Mouse (Mus musculus): ENCODE results near the gene Uhrf1. TPM values are rescaled to one million over a fixed set of nuclear protein-coding genes. Genes with fewer than 3 reads are reported as not detected.
A peak's percentile ranks its signal among the peaks of the same experiment; 100 is the strongest.

Uhrf1 gene
- 220 and 249 TPM in 2 replicates for total RNA-seq (2012; rRNA removed)
- 144 and 161 TPM in 2 replicates for total RNA-seq (2014; rRNA removed)
- polyA plus RNA-seq (2012; ENCODE audit: insufficient read length, low read depth): 184 and 249 TPM in 2 replicates

- peaks cover 42% of the 10 kb centered on the region for H3K79me2 ChIP-seq (replicated peaks; ENCODE audit: control insufficient read depth, extremely low read depth, insufficient read depth, poor library complexity, severe bottlenecking)
- H3K9ac ChIP-seq (ENCODE audit: insufficient read depth, low read depth): peak within 1 kb of the TSS; percentile 85
- in situ Hi-C loops (cut with MboI; ENCODE audit: low pct_ligation_motif_present, low pct_unique_long_range_greater_than_20kb, low sequenced_read_pairs): no loop called here
- H3K27ac ChIP-seq (ENCODE audit: insufficient read depth, low read depth): peak within 1 kb of the TSS; percentile 87
- peak; percentile 75 for TF ChIP-seq POLR2A (IDR thresholded peaks at IDR 0.05; ENCODE audit: low read depth, low read length)
- peak; percentile 97 for TF ChIP-seq SIN3A (IDR thresholded peaks at IDR 0.05; ENCODE audit: low read length)
- TF ChIP-seq ZC3H11A (IDR thresholded peaks at IDR 0.05; ENCODE audit: low read depth, low read length): no peak
- TF ChIP-seq PAX5 (IDR thresholded peaks at IDR 0.05; ENCODE audit: low read length): no peak
- TF ChIP-seq JUND (conservative IDR thresholded peaks at IDR 0.05; ENCODE audit: low read depth, low read length): no peak
- TF ChIP-seq IRF4 (IDR thresholded peaks at IDR 0.05; ENCODE audit: low read depth, low read length): no peak; the same call in 1 of the 2 replicates
- no peak for TF ChIP-seq CTCF (conservative IDR thresholded peaks at IDR 0.05 in 1 of 2, IDR thresholded peaks at IDR 0.05 in 1 of 2; ENCODE audit: low read depth in 2 of 2, low read length in 2 of 2)
- peak; percentile 57; the same call in 1 of the 2 replicates for TF ChIP-seq BHLHE40 (IDR thresholded peaks at IDR 0.05; ENCODE audit: low read depth, low read length)
- no peak for TF ChIP-seq UBTF (IDR thresholded peaks at IDR 0.05; ENCODE audit: low read depth, low read length)
- peak; percentile 25; the same call in 1 of the 2 replicates for TF ChIP-seq NELFE (IDR thresholded peaks at IDR 0.05; ENCODE audit: low read depth, low read length)
- TF ChIP-seq EP300 (IDR thresholded peaks at IDR 0.05; ENCODE audit: low read length): no peak
- no peak for TF ChIP-seq RAD21 (IDR thresholded peaks at IDR 0.05; ENCODE audit: low read depth, low read length)
- TF ChIP-seq TBP (conservative IDR thresholded peaks at IDR 0.05; ENCODE audit: low read depth, low read length): peak; percentile 83
- TF ChIP-seq MEF2A (IDR thresholded peaks at IDR 0.05; ENCODE audit: borderline replicate concordance, low read depth, low read length): no peak
- no peak for TF ChIP-seq ELF1 (IDR thresholded peaks at IDR 0.05; ENCODE audit: low read depth, low read length)
- peak; percentile 78 for TF ChIP-seq TCF12 (IDR thresholded peaks at IDR 0.05; ENCODE audit: low read depth, low read length)
- TF ChIP-seq HCFC1 (IDR thresholded peaks at IDR 0.05; ENCODE audit: low read depth, low read length): peak; percentile 26; the same call in 1 of the 2 replicates
- no peak for TF ChIP-seq ZMIZ1 (IDR thresholded peaks at IDR 0.05; ENCODE audit: low read depth, low read length)
- no peak for TF ChIP-seq NRF1 (IDR thresholded peaks at IDR 0.05; ENCODE audit: low read depth, low read length)
- no peak for TF ChIP-seq CHD2 (IDR thresholded peaks at IDR 0.05; ENCODE audit: low read length)
- no peak for TF ChIP-seq USF1 (IDR thresholded peaks at IDR 0.05; ENCODE audit: low read depth, low read length)
- no peak for TF ChIP-seq USF2 (conservative IDR thresholded peaks at IDR 0.05; ENCODE audit: low read depth, low read length)
- TF ChIP-seq MAX (IDR thresholded peaks at IDR 0.05; ENCODE audit: low read length): peak; percentile 82
- TF ChIP-seq MXI1 (IDR thresholded peaks at IDR 0.05; ENCODE audit: low read depth, low read length): no peak
- TF ChIP-seq ETS1 (conservative IDR thresholded peaks at IDR 0.05; ENCODE audit: low read depth, low read length): no peak
- 0 out of 2 replicates have a peak, but pooled peaks have one; percentile 17 for TF ChIP-seq KAT2A (IDR thresholded peaks at IDR 0.05; ENCODE audit: insufficient replicate concordance, low read length)
- no peak for TF ChIP-seq RCOR1 (conservative IDR thresholded peaks at IDR 0.05; ENCODE audit: low read depth, low read length)
- no peak for TF ChIP-seq SMC3 (IDR thresholded peaks at IDR 0.05; ENCODE audit: low read depth, low read length)
- TF ChIP-seq JUN (IDR thresholded peaks at IDR 0.05; ENCODE audit: insufficient read depth, low read depth, low read length): no peak
- 0 out of 2 replicates have a peak, but pooled peaks have one; percentile 16 for TF ChIP-seq ZNF384 (IDR thresholded peaks at IDR 0.05; ENCODE audit: low read depth, low read length)
- TF ChIP-seq MAZ (IDR thresholded peaks at IDR 0.05; ENCODE audit: low read depth, low read length): 0 out of 2 replicates have a peak, but pooled peaks have one; percentile 25
- no peak for TF ChIP-seq GABPA (IDR thresholded peaks at IDR 0.05; ENCODE audit: insufficient replicate concordance, low read depth, low read length)
- TF ChIP-seq E2F4 (IDR thresholded peaks at IDR 0.05; ENCODE audit: insufficient replicate concordance, low read depth, low read length): peak; percentile 98
- TF ChIP-seq MYC (IDR thresholded peaks at IDR 0.05; ENCODE audit: low read depth, low read length): no peak
- TF ChIP-seq CHD1 (IDR thresholded peaks at IDR 0.05; ENCODE audit: low read depth, low read length): no peak
- TF ChIP-seq MAFK (IDR thresholded peaks at IDR 0.05; ENCODE audit: insufficient replicate concordance, low read length): no peak
- no peak for TF ChIP-seq ZKSCAN1 (IDR thresholded peaks at IDR 0.05; ENCODE audit: borderline replicate concordance, low read depth, low read length)
- TF ChIP-seq POLR2AphosphoS2 (IDR thresholded peaks at IDR 0.05; ENCODE audit: low read depth, low read length): no peak
- dilution Hi-C loops (cut with MboI; ENCODE audit: extremely low pct_ligation_motif_present, extremely low pct_unique_long_range_greater_than_20kb, low sequenced_read_pairs): no loop called here
- peaks cover 20 to 54% of the 10 kb centered on the region in 2 experiments for H3K4me1 ChIP-seq (ENCODE audit: control insufficient read depth in 1 of 2, insufficient read depth in 2 of 2)
- H3K4me3 ChIP-seq (replicated peaks in 1 of 3; ENCODE audit: low read depth in 2 of 3, low read length in 2 of 3, poor library complexity in 1 of 3): peak within 1 kb of the TSS; percentile 81 to 84 (median 81)
- H3K9me3 ChIP-seq (replicated peaks; ENCODE audit: low read length): no peaks in the 10 kb centered on the region
- H3K4me2 ChIP-seq (ENCODE audit: insufficient read depth, low read depth, poor library complexity, severe bottlenecking): peak within 1 kb of the TSS; percentile 77
- DNase-seq (ENCODE audit: extremely low read depth): peak; percentile 97
- peaks cover 26 to 36% of the 10 kb centered on the region in 2 experiments for H3K36me3 ChIP-seq (replicated peaks in 1 of 2; ENCODE audit: control insufficient read depth in 1 of 2, insufficient read depth in 1 of 2, low read length in 1 of 2)
- H3K27me3 ChIP-seq (replicated peaks): no peaks in the 10 kb centered on the region
These were observed at the start of gene Uhrf1 for GRCm38 (mm10) chr17:56303160-56303846. Gene Uhrf1 (plus strand): TSS chr17:56303321.
